Mouse (Mus musculus) intestine, embryonic 14.5 days (tissue): Measurements from ENCODE around the gene Kcnip1. TPM values are rescaled to one million over a fixed set of nuclear protein-coding genes. Genes with fewer than 3 reads are reported as not detected.

Experiments used
- ATAC-seq: fragments of 200-750 bp; cut with Nextera tagmentation; replicated peaks from 2 replicates; pipeline ENCODE4 v1.8.0; 2017; ENCODE audit warnings: low read depth, moderate number of reproducible peaks, moderate TSS enrichment, moderate library complexity; ENCODE audit not compliant: low FRiP score, low TSS enrichment
- DNase-seq: peaks from one replicate; pipeline ENCODE4 v3.0.0-alpha.2; 2018; ENCODE audit warnings: low spot score
- H3K27ac ChIP-seq: fragments of 300-500 bp; sonication (generic); 2 replicates; pipeline ENCODE4 v1.5.1; 2014; ENCODE audit warnings: low read depth, mild to moderate bottlenecking, control low read depth
- H3K27me3 ChIP-seq: fragments of 300-500 bp; sonication (generic); replicated peaks from 2 replicates; pipeline ENCODE4 v1.6.1; 2014; ENCODE audit warnings: low read length, control low read depth; ENCODE audit not compliant: control insufficient read depth, insufficient read depth
- H3K36me3 ChIP-seq: fragments of 300-500 bp; sonication (generic); 2 replicates; pipeline ENCODE4 v1.6.1; 2014; ENCODE audit warnings: low read length, control low read depth; ENCODE audit not compliant: control insufficient read depth, insufficient read depth
- H3K4me1 ChIP-seq: fragments of 300-500 bp; sonication (generic); replicated peaks from 2 replicates; pipeline ENCODE4 v1.6.1; 2014; ENCODE audit warnings: low read length, control low read depth, mixed read lengths; ENCODE audit not compliant: control insufficient read depth, insufficient read depth
- H3K4me2 ChIP-seq: fragments of 300-500 bp; sonication (generic); 2 replicates; pipeline ENCODE4 v1.6.1; 2014; ENCODE audit warnings: low read length
- H3K4me3 ChIP-seq: fragments of 300-500 bp; sonication (generic); 2 replicates; pipeline ENCODE4 v1.5.1; 2014; ENCODE audit warnings: low read depth, low read length, control low read depth, mixed read lengths
- H3K9ac ChIP-seq: fragments of 300-500 bp; sonication (generic); 2 replicates; pipeline ENCODE4 v1.6.1; 2014; ENCODE audit warnings: mild to moderate bottlenecking, low read length
- H3K9me3 ChIP-seq: fragments of 300-500 bp; sonication (generic); 2 replicates; pipeline ENCODE4 v1.6.1; 2016; ENCODE audit warnings: low read length, control low read depth; ENCODE audit not compliant: control insufficient read depth
- WGBS: fragments of 180-500 bp; shearing (Covaris S2); extraction: QIAGEN DNeasy Blood & Tissue Kit; methylation state at CpG from one replicate; pipeline ENCODE4 v1.1.7; 2014; 5-methylcytosine and 5-hydroxymethylcytosine counted together
- polyA plus RNA-seq: library from polyadenylated mRNA; unstranded; fragments of >200 nt; fragmentation: Nextera tagmentation; extraction: Ambion mirVana; gene quantifications from 2 replicates; pipeline ENCODE4 v1.2.1, GENCODE M21; 2014

The Kcnip1 gene
- polyA plus RNA-seq, 1 experiment from 2014 or later, result 13.1 TPM

- Histone ChIP-seq H3K4me3 (no peak overlapping the region), H3K9ac (no peak overlapping the region), H3K4me2 (no peak overlapping the region), H3K9me3 (no peaks in the 10 kb centered on the region), H3K27ac (no peak overlapping the region), H3K36me3 (no peaks in the 10 kb centered on the region), H3K4me1 (no peaks in the 10 kb centered on the region), H3K27me3 (no peaks in the 10 kb centered on the region)
- ATAC-seq, result no peak
- no peak for DNase-seq
- WGBS, result 72% methylated on average over 4 of the region's 4 CpGs
Measured at GRCm38 (mm10) chr11:33786572-33786971, 206.4 kb downstream of the Kcnip1 start.

DNA sequence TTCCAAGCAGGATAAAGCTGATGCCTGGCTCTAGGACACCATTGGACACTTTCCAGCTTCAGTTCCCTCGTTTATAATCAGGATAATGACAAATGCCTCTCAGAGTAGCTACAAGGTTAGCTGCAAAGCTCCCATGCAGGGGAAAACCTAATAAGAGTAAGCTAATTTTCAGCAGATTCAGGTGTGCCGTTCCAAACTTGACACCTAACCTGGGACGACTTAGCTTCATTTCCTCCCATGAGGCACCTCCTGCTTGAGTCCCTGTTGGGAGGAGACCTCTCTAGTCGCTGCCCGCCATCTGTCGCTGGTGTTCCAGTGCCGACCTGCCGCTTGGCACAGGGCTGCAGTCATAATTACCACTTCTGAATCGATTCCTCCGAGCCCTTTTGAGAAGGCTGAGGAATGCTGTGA lies 211.4 kb downstream of the Kcnip1 start:
- no peak overlapping the region for H3K4me2 ChIP-seq
- no peak overlapping the region for H3K27ac ChIP-seq
- no peaks in the 10 kb centered on the region for H3K27me3 ChIP-seq
- WGBS, result 50% methylated on average over 10 of the region's 10 CpGs
- DNase-seq (no peak), ATAC-seq (no peak)
- H3K9ac ChIP-seq, result no peak overlapping the region
- no peaks in the 10 kb centered on the region for H3K9me3 ChIP-seq
- H3K36me3 ChIP-seq, result no peaks in the 10 kb centered on the region
- H3K4me1 ChIP-seq, result no peaks in the 10 kb centered on the region
- H3K4me3 ChIP-seq, result no peak overlapping the region

DNA sequence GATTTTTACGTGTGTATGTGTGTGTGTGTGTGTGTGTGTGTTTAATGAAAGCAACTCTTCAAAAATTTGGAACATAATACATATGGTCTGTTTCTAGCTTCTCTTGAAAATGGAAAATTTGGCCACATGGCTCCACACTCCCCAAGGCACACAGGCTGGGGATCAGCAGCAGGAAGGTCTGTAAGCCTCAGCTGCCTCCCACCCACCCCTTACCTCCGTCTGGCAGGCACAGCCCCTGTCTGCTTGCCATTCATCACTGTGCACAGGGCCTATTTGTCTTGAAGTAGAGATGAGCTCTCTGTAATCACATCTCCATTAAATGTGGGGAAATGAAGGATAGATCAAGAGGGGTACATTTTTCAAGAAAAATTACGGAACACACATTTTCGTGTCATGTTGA lies 212.7 kb downstream of the Kcnip1 start:
- Histone ChIP-seq H3K9ac (no peak overlapping the region), H3K36me3 (no peaks in the 10 kb centered on the region), H3K4me1 (no peaks in the 10 kb centered on the region), H3K27ac (no peak overlapping the region), H3K4me2 (no peak overlapping the region), H3K9me3 (no peaks in the 10 kb centered on the region), H3K27me3 (no peaks in the 10 kb centered on the region), H3K4me3 (no peak overlapping the region)
- DNase-seq (no peak), ATAC-seq (no peak)
- WGBS, result 55% methylated on average over 4 of the region's 4 CpGs

GRCm38 (mm10) chr11:33772615-33773141 lies 220.3 kb downstream of the Kcnip1 start:
- ATAC-seq (no peak), DNase-seq (no peak)
- Histone ChIP-seq H3K4me3 (no peak overlapping the region), H3K9me3 (no peaks in the 10 kb centered on the region), H3K27me3 (no peaks in the 10 kb centered on the region), H3K4me1 (no peaks in the 10 kb centered on the region), H3K27ac (no peak overlapping the region), H3K36me3 (no peaks in the 10 kb centered on the region), H3K4me2 (no peak overlapping the region), H3K9ac (no peak overlapping the region)
- WGBS, result 41% methylated on average over 5 of the region's 5 CpGs

- H3K27ac ChIP-seq, result no peak overlapping the region
- H3K4me1 ChIP-seq, result no peaks in the 10 kb centered on the region
- DNase-seq (no peak), ATAC-seq (no peak)
- WGBS, result 95% methylated on average over 2 of the region's 2 CpGs
- H3K4me2 ChIP-seq, result no peak overlapping the region
- H3K4me3 ChIP-seq, result no peak overlapping the region
- no peaks in the 10 kb centered on the region for H3K9me3 ChIP-seq
- no peaks in the 10 kb centered on the region for H3K27me3 ChIP-seq
- H3K36me3 ChIP-seq, result no peaks in the 10 kb centered on the region
- H3K9ac ChIP-seq, result no peak overlapping the region
Measured at GRCm38 (mm10) chr11:33772043-33772442, 220.9 kb downstream of the Kcnip1 start.

DNA sequence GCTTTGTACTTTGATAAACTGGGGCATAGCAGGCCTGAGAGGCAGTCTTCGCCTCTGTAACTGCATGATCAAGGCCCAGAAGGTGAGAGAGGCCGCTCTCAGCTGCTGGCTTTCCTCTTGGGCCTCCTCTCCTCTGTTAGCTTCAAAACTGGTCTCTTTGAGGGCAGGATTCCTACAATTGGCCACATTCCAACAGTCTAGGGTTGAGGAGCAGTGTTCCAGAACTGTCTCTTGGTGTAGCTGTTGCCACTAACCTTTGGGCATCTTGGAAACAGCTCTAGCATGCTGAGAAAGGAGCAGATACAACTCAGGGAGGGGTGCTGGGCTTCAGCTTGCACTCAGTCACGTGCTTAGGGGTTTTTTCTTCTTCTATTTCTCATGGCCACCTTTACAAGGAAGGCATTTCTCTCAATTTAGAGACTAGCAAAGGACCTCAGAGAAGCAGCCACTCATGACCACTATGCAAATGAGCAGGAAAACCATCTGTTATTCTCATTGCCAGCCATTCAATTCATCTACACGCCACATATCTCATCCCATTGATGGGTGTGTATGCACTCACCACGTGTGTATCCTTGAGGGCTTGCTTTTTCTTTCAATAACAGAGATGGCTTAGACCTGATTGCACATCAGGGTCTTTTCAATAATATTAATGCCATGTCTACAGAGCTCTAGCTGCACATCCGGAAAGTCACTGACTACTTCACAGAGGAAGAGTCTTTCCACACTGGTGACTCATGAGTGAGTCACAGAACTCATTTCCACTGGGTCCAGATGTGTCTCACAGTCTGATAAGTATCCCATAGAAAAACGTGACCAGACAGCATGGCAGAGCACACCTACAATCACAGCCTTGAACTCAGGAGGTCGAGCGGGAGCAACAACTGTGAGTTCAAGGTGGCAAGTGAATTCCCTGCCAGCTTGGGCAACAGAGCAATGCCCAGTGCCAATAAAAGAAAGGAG lies 225.7 kb downstream of the Kcnip1 start:
- DNase-seq, result no peak
- no peak for ATAC-seq
- no peak overlapping the region for H3K4me2 ChIP-seq
- H3K9ac ChIP-seq, result no peak overlapping the region
- 84% methylated on average over 9 of the region's 9 CpGs for WGBS
- no peaks in the 10 kb centered on the region for H3K9me3 ChIP-seq
- H3K36me3 ChIP-seq, result no peaks in the 10 kb centered on the region
- H3K27ac ChIP-seq, result no peak overlapping the region
- no peaks in the 10 kb centered on the region for H3K4me1 ChIP-seq
- no peak overlapping the region for H3K4me3 ChIP-seq
- H3K27me3 ChIP-seq, result no peaks in the 10 kb centered on the region

DNA sequence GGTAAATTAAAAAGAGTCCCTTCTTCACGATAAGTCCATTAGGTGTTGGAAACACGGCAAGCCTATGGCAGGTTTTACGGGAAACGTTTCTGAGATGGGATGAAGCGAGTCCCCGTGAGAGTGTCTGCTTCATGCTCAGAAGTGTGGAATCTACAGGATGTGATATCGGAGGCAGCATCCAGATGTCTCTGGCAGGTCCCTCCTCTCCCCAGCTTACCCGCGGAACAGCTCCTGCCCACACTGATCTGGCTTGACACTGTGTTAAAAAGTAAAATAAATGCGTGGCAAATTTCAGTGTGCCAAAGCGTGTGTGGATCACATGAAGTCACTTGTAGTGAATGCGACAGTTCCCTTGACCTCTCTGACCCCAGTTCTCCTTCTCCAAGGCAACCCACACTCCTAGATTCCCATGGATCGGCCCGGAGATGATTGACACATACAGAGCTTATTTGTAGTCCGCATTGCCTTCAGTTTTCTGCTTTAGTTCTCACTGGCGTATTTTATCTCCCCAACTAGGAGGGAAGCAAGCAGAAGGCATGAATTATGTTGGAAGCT lies 231.7 kb downstream of the Kcnip1 start:
- no peak for ATAC-seq
- Histone ChIP-seq H3K36me3 (no peaks in the 10 kb centered on the region), H3K27ac (no peak overlapping the region), H3K4me2 (no peak overlapping the region), H3K9ac (no peak overlapping the region), H3K4me1 (no peaks in the 10 kb centered on the region), H3K9me3 (no peaks in the 10 kb centered on the region), H3K27me3 (no peaks in the 10 kb centered on the region), H3K4me3 (no peak overlapping the region)
- DNase-seq, result no peak
- 75% methylated on average over 16 of the region's 16 CpGs for whole genome bisulfite sequencing

DNA sequence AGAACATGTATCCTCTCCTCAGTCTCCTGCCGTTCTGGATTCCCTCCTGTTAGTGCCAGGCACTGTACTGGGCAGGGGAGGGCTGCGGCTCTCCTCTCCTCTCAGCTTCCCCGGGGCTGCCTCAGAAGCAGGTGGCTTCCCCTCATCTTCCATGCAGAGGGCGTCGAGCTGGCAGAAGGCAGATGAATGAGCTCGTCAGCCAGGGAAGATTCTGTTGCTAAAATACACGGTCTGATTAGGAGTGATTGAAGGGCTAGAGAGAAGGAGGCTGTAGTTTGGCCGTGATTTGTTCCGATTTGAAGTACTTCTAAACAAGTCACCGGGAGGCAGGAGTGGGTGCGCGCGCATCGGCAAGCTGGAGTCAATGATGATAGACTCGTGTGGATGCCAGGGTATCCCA lies 236.3 kb downstream of the Kcnip1 start:
- Histone ChIP-seq H3K9ac (no peak overlapping the region), H3K27ac (no peak overlapping the region), H3K4me1 (no peaks in the 10 kb centered on the region), H3K4me3 (no peak overlapping the region), H3K27me3 (no peaks in the 10 kb centered on the region), H3K9me3 (no peaks in the 10 kb centered on the region), H3K4me2 (no peak overlapping the region), H3K36me3 (no peaks in the 10 kb centered on the region)
- WGBS, result 58% methylated on average over 15 of the region's 15 CpGs
- ATAC-seq (no peak), DNase-seq (no peak)
